Mouse (Mus musculus): Measurements from ENCODE around the gene Sowaha.
A peak's percentile ranks its signal among the peaks of the same experiment; 100 is the strongest.
"Not testable (repeated sequence)": the region's sequence is repeated elsewhere in the genome, so short reads cannot be mapped to it uniquely, and the experiment has no call there.

Gene Sowaha

GRCm38 (mm10) chr11:53441921-53442320 lies 38.2 kb downstream of the Sowaha start:
- DNase-seq (ENCODE audit: low spot score in 2 of 2), result no peak

DNA sequence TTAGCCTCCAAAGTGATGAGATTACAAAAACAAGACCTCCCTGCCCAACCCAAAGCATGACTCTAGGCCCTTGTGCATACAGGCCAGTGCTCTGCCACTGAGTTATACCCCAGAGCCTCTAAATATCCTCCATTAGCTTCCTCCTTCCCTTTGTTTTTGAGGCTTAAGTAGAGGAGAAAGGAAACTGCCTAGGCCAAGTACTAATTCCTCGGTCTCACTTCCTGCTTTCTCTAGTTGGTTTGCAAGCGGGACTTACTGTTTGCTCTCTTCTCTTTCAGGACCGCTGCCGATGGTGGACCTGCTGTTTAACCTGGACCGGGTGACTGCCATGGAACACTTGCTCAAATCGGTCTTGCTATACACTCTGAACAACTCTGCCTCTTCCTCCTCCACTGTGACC lies 43.7 kb downstream of the Sowaha start:
- DNase-seq (ENCODE audit: low spot score in 2 of 2), result no peak

GRCm38 (mm10) chr11:53435504-53435903 lies 44.6 kb downstream of the Sowaha start:
- DNase-seq (ENCODE audit: low spot score in 2 of 2), result no peak

DNA sequence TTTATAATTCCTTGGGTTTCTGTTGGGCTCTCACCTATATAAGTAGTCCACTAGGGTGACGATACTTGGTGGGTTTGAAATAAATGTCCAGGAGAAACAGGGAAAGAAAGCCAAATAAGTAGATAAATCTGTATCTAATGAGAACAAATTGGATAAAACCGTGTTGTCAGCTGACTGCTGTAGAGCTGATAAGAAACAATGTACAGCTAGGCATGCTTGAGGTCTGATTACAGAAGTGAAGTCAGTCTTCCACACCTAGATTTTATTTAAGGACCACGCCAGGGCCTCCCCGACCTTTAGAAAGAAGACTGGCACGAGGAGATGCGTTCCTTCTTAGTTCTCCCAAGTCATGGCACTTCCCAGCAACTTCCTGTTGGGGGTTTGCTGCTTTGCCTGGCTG lies 47.0 kb downstream of the Sowaha start:
- DNase-seq (ENCODE audit: low spot score in 2 of 2), result no peak

- peak in 1 of 2 experiments; percentile 66 for DNase-seq (ENCODE audit: low spot score in 2 of 2)
Observed at GRCm38 (mm10) chr11:53431347-53432056, 48.6 kb downstream of the Sowaha start.

DNA sequence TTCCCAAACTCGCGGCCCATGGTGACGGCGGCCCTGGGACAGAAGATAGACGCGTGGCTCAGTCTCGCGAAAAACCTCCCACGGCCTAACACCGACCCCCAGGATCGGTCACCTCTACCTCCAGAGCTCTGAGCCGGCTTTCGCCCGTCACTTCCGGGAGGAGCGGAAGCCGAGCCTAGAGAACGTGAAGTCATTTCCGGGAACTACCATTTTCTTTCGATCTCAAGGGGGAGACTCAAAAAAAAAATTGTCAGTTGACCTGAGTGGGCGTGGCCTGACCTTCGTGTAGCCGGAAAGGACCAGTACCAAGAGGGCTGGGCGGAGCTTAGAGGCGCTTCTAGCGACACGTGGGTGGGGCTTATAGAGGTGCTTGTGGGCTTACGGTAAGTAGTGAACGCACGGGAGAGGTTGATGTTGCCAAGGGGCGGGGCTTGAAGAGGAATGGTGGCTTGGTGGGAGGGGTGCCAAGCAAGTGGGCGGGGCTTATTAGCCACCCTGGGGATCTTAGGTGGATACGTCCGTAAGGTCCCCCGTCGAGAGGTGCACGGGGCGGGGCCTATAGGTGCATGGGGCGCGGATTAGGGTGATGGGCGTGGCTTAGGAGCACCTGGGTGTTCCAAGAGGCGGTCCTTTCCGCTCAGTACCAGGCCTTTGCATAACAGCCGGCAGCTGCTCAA lies 49.3 kb downstream of the Sowaha start, which contains the start of the genes Uqcrq and Gdf9:
Gene Uqcrq, minus strand, starts transcription at position 162 of the 677 bp plus-strand sequence.
Gene Gdf9, plus strand, starts transcription at position 354 of the 677 bp plus-strand sequence.
- DNase-seq (ENCODE audit: low spot score in 2 of 2), result peak; percentile 98 to 99

- no peak for DNase-seq (ENCODE audit: low spot score in 2 of 2)
Observed at GRCm38 (mm10) chr11:53430300-53430669, 49.8 kb downstream of the Sowaha start.

DNA sequence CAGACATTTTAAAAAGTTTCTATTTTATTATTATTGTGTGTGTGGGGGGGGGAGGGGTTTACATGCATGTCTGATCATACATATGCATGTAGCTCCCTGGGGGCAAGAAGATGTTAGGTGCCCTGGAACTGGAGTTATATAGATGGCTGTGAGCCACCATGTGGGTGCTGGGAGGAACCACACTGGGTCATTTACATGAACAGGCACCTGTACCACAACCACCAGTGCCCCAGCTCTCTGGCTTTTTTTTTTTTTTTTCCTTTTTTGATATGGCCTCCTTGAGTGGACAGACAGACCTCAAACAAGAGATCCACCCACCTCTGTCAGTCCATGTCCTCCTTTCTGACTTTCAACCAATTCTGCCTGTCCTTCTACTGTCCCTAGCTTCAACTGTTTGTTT lies 50.9 kb downstream of the Sowaha start:
- DNase-seq (ENCODE audit: low spot score in 2 of 2), result no peak

DNA sequence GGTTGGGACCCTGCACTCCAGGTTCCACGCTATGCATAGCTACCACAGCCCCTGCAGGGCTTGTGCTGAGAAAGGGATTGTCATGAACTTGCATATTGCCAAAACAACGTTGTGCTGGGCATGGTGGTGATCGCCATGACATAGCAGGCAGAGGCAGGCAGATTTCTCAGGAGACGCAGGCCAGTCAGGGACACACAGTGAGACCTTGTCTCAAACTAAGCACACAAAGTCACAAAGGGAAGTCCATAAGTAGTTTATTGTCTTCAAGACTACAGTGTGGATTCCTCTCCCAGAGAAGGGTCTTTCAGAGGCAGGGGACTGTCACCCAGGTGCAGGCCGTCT lies 51.4 kb downstream of the Sowaha start:
- no peak for DNase-seq (ENCODE audit: low spot score in 2 of 2)

DNA sequence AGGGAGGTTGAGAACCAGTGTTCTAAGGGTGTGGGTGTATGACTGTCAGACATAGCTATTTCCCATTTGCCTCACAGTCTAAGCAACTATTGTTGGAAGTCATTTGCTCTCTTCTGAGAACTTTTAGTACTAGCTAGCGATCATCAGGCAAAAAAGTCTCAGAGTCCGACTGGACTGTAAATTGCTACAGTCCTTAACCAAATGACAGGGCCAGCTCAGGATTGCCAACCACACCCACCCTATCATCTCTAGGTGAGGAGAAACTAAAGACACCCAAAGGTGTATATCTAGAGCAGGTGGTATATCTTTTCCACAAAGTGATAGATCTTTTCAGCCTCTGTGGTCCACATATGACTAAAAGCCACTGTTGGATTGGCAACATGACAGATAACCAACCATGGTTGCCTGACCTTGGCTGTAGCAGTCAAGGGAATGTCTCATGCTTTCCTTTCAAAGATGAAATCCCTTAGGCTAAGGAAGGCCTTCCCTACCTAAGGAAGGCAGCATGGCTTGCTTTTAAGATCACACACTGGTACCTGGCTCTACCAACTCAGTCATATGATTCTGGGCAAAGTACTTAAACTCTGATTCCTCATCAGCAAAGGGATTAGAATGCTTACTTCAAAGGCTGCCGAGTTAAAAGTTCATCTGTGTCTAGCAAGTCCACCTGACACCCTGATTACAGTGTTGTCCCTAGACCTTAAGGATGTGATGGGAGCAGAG lies 51.9 kb downstream of the Sowaha start:
- DNase-seq (ENCODE audit: low spot score in 2 of 2), result no peak

GRCm38 (mm10) chr11:53426914-53427313 lies 53.2 kb downstream of the Sowaha start:
- DNase-seq (ENCODE audit: low spot score in 2 of 2), result not testable (repeated sequence)

Data from spleen, postnatal 4 days (tissue).